Mouse (Mus musculus) MEL (cell line): ENCODE results near the gene Rac2. TPM values are rescaled to one million over a fixed set of nuclear protein-coding genes. Genes with fewer than 3 reads are reported as not detected.

Experiments
- DNase-seq: peaks from one replicate; pipeline ENCODE4 v3.0.0; 2011; ENCODE audit warnings: low read depth, low spot score
- H3K27ac ChIP-seq: 2 replicates; pipeline ENCODE4 v1.5.1; 2012; ENCODE audit warnings: low read depth, mild to moderate bottlenecking, control low read depth, low read length, moderate library complexity; ENCODE audit not compliant: control insufficient read depth
- H3K27me3 ChIP-seq, 2 experiments: fragments of 150-350 bp in 1 of 2; sonication (generic) in 1 of 2; 2 replicates each; pipeline ENCODE4 v1.6.1; 2012; ENCODE audit warnings: low read length in 2 of 2, mild to moderate bottlenecking in 2 of 2, improper control_type of control experiment in 1 of 2, moderate library complexity in 1 of 2; ENCODE audit not compliant: insufficient read depth in 2 of 2, control insufficient read depth in 1 of 2
- H3K36me3 ChIP-seq, 2 experiments: 2 replicates each; pipeline ENCODE4 v1.6.1; 2012 to 2014; ENCODE audit warnings: low read length in 2 of 2, improper control_type of control experiment in 1 of 2, inconsistent platforms in 1 of 2, mild to moderate bottlenecking in 1 of 2; ENCODE audit not compliant: insufficient read depth in 2 of 2, control insufficient read depth in 1 of 2
- H3K4me1 ChIP-seq, 2 experiments: fragments of 150-350 bp in 1 of 2; sonication (generic) in 1 of 2; 2 replicates each; pipeline ENCODE4 v1.6.1; 2012; ENCODE audit warnings: low read length in 2 of 2, improper control_type of control experiment in 1 of 2, mild to moderate bottlenecking in 1 of 2; ENCODE audit not compliant: insufficient read depth in 2 of 2, control insufficient read depth in 1 of 2
- H3K4me3 ChIP-seq, 2 experiments: fragments of 150-350 bp in 1 of 2; sonication (generic) in 1 of 2; 2 replicates each; pipeline ENCODE4 v1.5.1; 2012; ENCODE audit warnings: low read depth in 2 of 2, low read length in 2 of 2, mild to moderate bottlenecking in 2 of 2, moderate library complexity in 2 of 2, control low read depth in 1 of 2, improper control_type of control experiment in 1 of 2; ENCODE audit not compliant: control insufficient read depth in 1 of 2, insufficient read depth in 1 of 2
- H3K79me2 ChIP-seq: 2 replicates; pipeline ENCODE4 v1.6.1; 2012; ENCODE audit warnings: mild to moderate bottlenecking, low read length, moderate library complexity; ENCODE audit not compliant: control insufficient read depth, poor library complexity, insufficient read depth
- H3K9ac ChIP-seq: 2 replicates; pipeline ENCODE4 v1.6.1; 2012; ENCODE audit warnings: low read depth, mild to moderate bottlenecking, control low read depth, low read length, moderate library complexity; ENCODE audit not compliant: control insufficient read depth, poor library complexity, severe bottlenecking
- H3K9me3 ChIP-seq: fragments of 150-350 bp; sonication (generic); replicated peaks from 2 replicates; pipeline ENCODE4 v1.6.1; 2012; ENCODE audit warnings: mild to moderate bottlenecking, low read length, improper control_type of control experiment, moderate library complexity; ENCODE audit not compliant: insufficient read depth
- BHLHE40 ChIP-seq: IDR thresholded peaks from 2 replicates; pipeline ENCODE4 v1.6.1; 2012; ENCODE audit warnings: low read depth, mild to moderate bottlenecking, inconsistent platforms, low read length, improper control_type of control experiment, borderline replicate concordance
- HCFC1 ChIP-seq: IDR thresholded peaks from 2 replicates; pipeline ENCODE4 v1.6.1; 2012; ENCODE audit warnings: low read depth, mild to moderate bottlenecking, inconsistent platforms, low read length, improper control_type of control experiment, moderate library complexity
- JUND ChIP-seq: IDR thresholded peaks from 2 replicates; pipeline ENCODE4 v1.6.1; 2011; ENCODE audit warnings: low read depth, mild to moderate bottlenecking, improper control_type of control experiment, low read length
- MAZ ChIP-seq: IDR thresholded peaks from 2 replicates; pipeline ENCODE4 v1.6.1; 2012; ENCODE audit warnings: low read depth, mild to moderate bottlenecking, inconsistent platforms, low read length, improper control_type of control experiment
- MXI1 ChIP-seq: IDR thresholded peaks from 2 replicates; pipeline ENCODE4 v1.6.1; 2011; ENCODE audit warnings: mild to moderate bottlenecking, low read depth, low read length, improper control_type of control experiment
- MYB ChIP-seq: IDR thresholded peaks from 2 replicates; pipeline ENCODE4 v1.6.1; 2011; ENCODE audit warnings: mild to moderate bottlenecking, low read depth, low read length, improper control_type of control experiment
- MYC ChIP-seq: IDR thresholded peaks from 2 replicates; pipeline ENCODE4 v1.6.1; 2011; ENCODE audit warnings: low read depth, mild to moderate bottlenecking, low read length, improper control_type of control experiment, moderate library complexity
- NELFE ChIP-seq: IDR thresholded peaks from 2 replicates; pipeline ENCODE4 v1.6.1; 2011; ENCODE audit warnings: low read depth, low read length, improper control_type of control experiment
- POLR2AphosphoS2 ChIP-seq: IDR thresholded peaks from 2 replicates; pipeline ENCODE4 v1.6.1; 2011; ENCODE audit warnings: low read length, improper control_type of control experiment
- POLR2AphosphoS5 ChIP-seq: IDR thresholded peaks from 2 replicates; pipeline ENCODE4 v1.6.1; 2012; ENCODE audit warnings: low read depth, borderline replicate concordance, mild to moderate bottlenecking, inconsistent platforms, low read length, moderate library complexity, mixed read lengths
- RAD21 ChIP-seq: IDR thresholded peaks from 2 replicates; pipeline ENCODE4 v1.6.1; 2011; ENCODE audit warnings: mild to moderate bottlenecking, low read depth, low read length, improper control_type of control experiment
- TBP ChIP-seq: IDR thresholded peaks from 2 replicates; pipeline ENCODE4 v1.8.0; 2011; ENCODE audit warnings: low read depth, low read length, improper control_type of control experiment
- TCF12 ChIP-seq: IDR thresholded peaks from 2 replicates; pipeline ENCODE4 v1.6.1; 2014; ENCODE audit warnings: low read depth, mild to moderate bottlenecking, inconsistent platforms, low read length, improper control_type of control experiment, moderate library complexity
- UBTF ChIP-seq: IDR thresholded peaks from 2 replicates; pipeline ENCODE4 v1.6.1; 2012; ENCODE audit warnings: low read depth, mild to moderate bottlenecking, inconsistent platforms, low read length, improper control_type of control experiment, moderate library complexity, borderline replicate concordance; ENCODE audit not compliant: insufficient read depth
- USF2 ChIP-seq, 2 experiments: IDR thresholded peaks; 2 replicates each; pipeline ENCODE4 v1.6.1; 2011 to 2012; ENCODE audit warnings: improper control_type of control experiment in 2 of 2, low read length in 2 of 2, borderline replicate concordance in 1 of 2, inconsistent platforms in 1 of 2, low read depth in 1 of 2, mild to moderate bottlenecking in 1 of 2; ENCODE audit not compliant: insufficient read depth in 1 of 2
- ZNF384 ChIP-seq: IDR thresholded peaks from 2 replicates; pipeline ENCODE4 v1.6.1; 2012; ENCODE audit warnings: low read depth, mild to moderate bottlenecking, inconsistent platforms, low read length, improper control_type of control experiment
- polyA plus RNA-seq, 2 experiments: library from polyadenylated mRNA; stranded (reverse) in 1 of 2; unstranded in 1 of 2; fragments of >175 nt in 1 of 2; fragments of >200 nt in 1 of 2; gene quantifications; 2 replicates each; pipeline versions ENCODE4 v1.2.1 to v1.2.4; 2012; ENCODE audit warnings: low replicate concordance in 2 of 2, low read depth in 1 of 2; ENCODE audit not compliant: insufficient read length in 2 of 2, insufficient read depth in 1 of 2, missing spikeins in 1 of 2
- total RNA-seq: library from RNA; depleted of rRNA; stranded (reverse); fragments of 300-350 nt; gene quantifications from 2 replicates; pipeline ENCODE4 v1.2.3, GENCODE M21; 2012

The Rac2 gene
- total and polyA plus RNA-seq, 3 experiments: 257 to 881 (median 772) TPM

DNA sequence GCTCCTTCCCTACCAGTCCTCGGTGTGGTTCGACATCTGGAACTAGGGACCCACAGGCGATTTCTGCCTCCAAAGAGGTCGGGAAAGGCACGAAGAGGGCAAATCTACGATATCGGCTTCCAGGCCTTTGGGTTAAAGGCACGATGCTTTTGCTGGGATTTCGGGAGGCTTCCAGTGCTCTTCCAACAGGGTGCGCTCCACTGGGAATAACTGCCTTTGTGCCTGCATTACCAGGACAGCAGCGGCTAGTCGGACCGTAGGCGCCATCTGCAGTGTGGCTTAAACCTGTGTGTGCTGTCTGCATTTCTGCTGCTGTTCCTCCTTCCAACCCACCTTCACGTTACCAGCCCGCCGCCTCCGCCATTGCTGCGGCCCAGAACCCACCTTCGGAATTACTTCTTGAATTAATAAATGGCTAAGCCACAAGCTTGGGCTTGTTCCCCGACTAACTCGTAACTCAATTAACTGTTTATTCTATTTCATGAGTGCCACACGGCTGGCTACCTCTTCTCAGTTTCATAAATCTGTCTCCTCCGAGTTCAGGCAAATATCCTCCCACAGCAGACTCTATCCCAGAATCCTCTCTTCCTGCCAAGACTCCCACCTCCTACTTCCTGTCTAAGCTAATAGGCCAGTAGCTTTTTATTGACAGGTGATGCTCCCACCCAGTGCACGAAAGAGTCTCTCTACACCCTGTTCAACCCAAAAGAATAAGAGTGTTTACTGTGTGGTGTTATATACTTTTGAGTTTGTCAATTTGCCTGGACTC, 17.9 kb downstream of the Rac2 start (continued):
- TF ChIP-seq BHLHE40 (no peak), MYC (no peak), POLR2AphosphoS2 (peak; percentile 87), USF2 (IDR thresholded peaks at IDR 0.05; ENCODE audit: borderline replicate concordance in 1 of 2, insufficient read depth in 1 of 2, low read depth in 1 of 2, low read length in 2 of 2) (no peak), ZNF384 (no peak), RAD21 (no peak), POLR2AphosphoS5 (no peak), MXI1 (0 out of 2 replicates have a peak, but pooled peaks have one; percentile 18), JUND (no peak), TCF12 (0 out of 2 replicates have a peak, but pooled peaks have one; percentile 58), TBP (peak; percentile 76; the same call in 1 of the 2 replicates), NELFE (peak; percentile 91), UBTF (no peak), HCFC1 (peak; percentile 82), MYB (no peak)

- TF ChIP-seq TBP (no peak), MAZ (no peak)
- TF ChIP-seq, all 39 proteins: peak for 0
- Histone ChIP-seq H3K27ac (no peak overlapping the region), H3K4me1 (peaks cover 0 to 9% of the 10 kb centered on the region in 2 experiments; a peak in 1 of 4 replicates)
Measured at GRCm38 (mm10) chr15:78549189-78549734, 23.3 kb downstream of the Rac2 start.

More at GRCm38 (mm10) chr15:78549189-78549734, 23.3 kb downstream of the Rac2 start:
- no peak for DNase-seq
- Histone ChIP-seq H3K9ac (no peak overlapping the region), H3K79me2 (no peaks in the 10 kb centered on the region), H3K27me3 (no peaks in the 10 kb centered on the region; a peak in 3 of 4 replicates), H3K9me3 (no peaks in the 10 kb centered on the region; the same call in 1 of the 2 replicates), H3K4me3 (no peak overlapping the region), H3K36me3 (0 out of 4 replicates have a peak, but pooled peaks cover 0 to under 1% of the 10 kb centered on the region in 2 experiments)
